Mouse (Mus musculus): ENCODE measurements around the gene Oxsm.

Gene Oxsm

DNA sequence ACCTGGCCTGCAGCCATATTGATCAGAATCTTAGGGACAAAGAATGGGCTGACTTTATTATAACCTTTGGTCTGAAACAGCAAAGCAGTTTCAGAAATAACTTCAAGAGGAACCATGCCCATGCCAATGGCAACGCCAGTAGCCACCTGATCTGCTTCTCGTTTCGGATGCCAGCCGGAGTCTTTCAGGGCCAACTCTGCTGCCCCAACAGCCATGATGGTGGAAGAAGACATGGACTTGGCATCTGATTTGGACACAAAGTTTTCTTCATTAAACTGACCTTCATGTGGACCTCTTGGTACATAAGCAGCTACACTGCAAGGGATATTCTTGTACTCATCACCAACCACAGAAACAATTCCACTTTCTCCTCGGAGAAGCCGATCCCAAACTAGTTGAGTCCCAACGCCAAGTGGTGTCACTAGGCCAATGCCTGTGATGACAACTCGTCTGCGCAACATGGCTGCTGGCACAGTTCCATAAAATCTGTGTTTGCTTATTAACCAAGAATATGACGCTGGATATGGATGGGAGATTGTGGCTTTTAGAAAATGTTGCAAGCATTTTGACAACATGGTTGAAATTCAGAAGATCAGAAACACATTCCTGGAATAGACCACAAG, 7.3 kb downstream of the Oxsm start:
- DNase-seq (ENCODE audit: low read depth) = no peak

DNA sequence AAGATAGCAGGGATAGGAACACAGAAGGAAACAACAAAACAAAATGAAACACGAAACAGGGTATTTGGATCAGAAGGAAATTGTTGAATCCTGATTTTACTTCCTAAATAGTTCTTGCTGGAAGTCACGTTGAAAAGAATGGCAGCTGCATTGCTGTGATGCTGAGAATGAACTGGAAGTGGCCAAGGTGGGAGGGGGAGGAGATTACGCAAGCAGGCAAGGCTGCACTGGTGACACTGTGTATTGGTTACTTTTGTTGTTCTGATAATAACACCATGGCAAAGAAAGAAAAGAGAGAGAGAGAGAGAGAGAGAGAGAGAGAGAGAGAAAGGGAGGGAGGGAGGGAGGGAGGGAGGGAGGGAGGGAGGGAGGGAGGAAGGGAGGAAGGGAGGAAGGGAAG, 13.1 kb downstream of the Oxsm start:
- no peak for DNase-seq (ENCODE audit: low read depth)

DNA sequence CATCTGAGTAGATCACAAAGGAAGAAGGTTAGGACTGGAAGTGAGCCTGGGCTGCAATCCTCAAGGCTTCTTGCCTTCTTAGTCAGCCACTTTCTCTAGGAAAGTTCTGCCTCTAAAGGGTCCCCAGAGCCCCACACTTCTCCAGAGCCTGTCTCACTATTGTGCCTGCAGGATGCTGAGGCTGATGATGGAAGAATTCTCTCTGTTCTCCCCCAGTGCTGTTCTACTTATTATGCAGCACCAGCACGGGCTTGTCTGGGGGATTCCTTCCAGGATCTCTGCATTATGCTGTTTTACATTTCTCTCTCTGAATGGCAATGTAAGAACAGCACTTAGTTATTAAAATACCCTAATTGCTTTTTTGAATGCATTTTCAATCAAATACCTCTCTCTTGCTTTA, 16.1 kb downstream of the Oxsm start:
- no peak for DNase-seq (ENCODE audit: low read depth)

DNA sequence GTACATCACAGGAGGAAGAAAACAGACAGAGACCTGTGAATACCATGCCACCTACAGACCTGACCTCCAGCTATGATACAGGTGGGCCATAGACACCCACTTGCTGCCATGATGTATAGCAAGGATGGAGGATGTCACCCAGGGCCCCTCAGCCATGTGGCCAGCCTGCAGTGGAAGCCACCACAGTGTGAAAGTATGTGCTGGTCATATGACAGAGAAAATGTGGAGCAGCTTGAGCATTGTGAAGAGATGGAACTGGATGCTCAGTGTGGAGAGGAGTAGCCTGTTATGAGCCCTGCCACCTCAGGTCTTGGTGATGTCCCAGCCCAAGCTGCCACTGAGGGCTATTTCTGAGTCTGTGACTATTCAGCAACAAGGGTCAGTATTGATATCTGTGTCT, 19.0 kb downstream of the Oxsm start:
- no peak for DNase-seq (ENCODE audit: low read depth)

DNA sequence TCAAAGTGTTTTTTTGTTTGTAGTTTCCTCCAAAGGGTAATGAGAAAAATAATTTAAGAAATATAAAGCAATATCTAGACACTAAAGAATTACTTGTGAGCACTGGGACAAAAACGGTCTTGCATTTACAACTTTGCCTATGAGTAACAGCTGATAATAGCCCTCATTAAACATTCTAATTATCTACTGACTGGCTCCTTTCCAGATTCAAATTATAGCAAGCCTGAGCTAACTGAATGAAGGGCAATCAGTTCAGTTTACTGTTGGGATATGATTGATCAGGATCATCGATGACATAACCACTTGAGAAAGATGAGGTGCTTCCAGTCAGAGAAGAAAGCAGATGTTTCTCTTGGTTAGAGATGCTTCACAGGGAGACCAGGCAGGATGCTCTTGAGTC, 20.2 kb downstream of the Oxsm start:
- DNase-seq (ENCODE audit: low read depth) = no peak

DNA sequence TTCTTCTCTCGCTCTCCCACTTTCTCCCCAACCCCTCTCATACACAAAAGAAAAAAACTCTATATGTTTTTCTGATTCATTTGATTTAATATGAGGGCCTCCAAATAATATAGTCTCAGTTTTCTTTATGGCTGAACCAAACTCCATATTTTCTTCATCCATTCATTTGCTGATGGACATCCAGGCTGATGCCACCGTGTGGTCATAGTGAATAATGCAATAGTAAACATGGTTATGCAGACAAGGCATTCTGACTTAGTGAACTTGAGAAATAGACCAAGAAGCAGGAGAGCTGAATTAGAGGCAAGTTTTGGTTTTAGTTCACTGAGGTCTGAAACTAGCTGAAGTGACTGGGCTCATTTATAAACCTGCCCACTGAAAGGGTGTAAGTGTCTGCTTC, 30.6 kb downstream of the Oxsm start:
- DNase-seq (ENCODE audit: low read depth) = peak; percentile 67

DNA sequence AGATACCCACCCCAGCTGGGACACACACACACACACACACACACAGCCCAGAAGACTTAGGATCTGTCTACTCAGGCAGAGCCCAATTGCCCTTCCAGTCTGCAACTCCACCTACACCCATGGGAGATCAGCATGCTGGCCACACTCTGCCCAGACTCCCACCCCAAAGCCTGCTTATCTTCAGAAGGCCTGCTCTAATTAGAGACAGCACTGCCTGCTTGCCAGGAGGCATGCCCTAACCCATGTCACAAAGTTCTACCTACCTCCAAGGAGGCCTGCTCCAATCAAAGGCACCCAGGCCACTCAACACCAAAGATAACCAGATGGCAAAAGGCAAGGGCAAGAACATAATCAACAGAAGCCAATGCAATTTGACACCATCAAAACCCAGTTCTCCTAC, 41.9 kb downstream of the Oxsm start:
- DNase-seq (ENCODE audit: low read depth) = no peak

DNA sequence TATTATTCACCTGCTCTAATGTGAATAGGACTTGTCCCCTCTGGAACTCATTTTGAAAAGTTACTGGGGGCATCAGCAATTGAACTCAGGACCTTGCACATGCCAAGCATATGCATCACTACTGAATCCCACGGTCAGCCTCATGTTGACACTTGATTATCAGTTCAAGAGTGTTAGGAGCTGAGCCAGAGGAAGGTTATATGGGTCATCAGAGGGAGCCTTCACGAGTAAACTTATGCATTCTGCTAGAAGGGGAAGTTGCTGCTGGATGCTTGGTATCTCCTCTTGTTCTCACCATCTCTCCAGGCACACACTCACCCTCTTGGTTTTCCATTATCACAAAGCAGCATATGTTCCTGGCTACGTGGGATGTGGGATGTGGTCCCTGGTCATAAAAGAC, 47.9 kb downstream of the Oxsm start:
- no peak for DNase-seq (ENCODE audit: low read depth)

DNA sequence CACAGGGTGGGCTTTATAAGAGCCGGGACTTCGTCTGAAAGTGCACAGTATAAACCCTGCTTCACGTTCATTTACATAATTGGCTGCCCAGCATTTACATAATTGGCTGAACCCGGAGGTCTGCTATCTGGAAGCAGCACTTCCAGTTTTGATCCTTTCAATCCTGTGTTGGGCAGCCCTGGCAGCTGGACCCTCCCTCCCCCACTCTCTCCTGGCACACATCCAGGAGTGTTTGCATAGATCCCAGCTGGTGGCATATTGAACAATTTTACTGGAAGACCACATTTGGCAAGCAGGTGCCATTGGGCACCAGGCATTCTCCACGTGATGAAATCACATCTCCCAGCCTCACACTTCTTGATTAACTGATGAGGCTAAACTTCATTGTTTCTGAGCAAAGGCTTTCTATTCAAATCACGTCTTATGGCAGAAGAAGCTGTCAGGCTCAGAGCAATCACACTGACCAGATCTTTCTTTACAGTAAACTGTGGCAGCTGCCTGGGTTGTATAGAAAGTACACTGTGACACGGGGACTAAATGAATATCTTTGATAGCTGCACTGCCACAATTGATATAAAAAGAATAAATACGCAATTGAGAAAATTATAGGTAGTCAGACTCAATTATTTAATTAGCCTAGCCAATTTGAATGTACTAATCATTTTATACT, 48.5 kb downstream of the Oxsm start:
- DNase-seq (ENCODE audit: low read depth) = no peak

DNA sequence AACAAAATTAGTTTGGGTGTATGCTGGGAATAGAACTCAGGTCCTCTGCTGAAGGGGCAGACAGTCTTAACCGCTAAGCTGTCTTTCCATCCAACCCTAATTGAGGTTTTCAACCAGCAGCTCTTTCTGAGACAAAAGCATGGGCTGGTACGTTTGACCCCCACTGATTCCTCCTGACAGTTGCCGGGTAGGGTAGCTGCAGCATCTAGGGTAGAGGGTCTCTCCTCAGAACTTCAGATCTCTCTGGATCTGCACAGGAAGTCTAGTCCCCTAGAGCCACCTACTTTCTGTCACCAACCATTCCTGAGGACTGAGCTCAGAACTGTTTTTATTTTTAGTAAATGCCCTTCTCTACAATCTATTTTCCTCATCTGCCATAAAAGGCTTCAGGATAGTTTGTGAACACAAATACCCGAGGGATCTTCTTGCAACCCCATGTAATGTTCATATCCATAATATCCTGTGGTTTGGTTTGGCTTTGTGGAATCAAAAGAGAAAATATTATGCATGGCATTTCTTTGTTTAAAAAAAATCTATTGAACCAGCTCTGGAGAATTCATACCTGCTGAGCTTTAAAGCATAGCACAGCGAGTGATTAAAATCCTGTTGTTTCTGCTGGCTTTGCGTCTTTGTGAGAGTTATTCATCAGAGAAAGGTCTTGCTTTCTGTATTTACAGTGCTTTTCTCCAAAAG, 49.2 kb downstream of the Oxsm start:
- DNase-seq (ENCODE audit: low read depth) = no peak

DNA sequence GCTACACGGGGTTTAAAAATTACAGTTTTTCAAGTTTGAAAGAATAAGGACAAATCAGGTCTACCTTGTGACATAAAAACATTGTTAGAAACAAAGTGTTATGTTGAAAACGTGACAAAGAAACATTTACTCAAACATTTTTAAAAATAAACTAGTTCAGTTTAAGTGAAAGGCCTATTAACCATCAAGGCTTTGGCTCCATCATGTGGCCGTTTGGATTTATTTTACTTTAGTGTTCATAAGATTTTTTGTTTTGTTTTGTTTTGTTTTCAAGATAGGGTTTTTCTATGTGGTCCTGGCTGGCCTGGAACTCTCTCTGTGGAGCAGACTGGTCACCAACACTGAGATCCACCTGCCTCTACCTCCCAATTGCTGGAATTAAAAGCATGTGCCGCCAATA, 53.1 kb downstream of the Oxsm start:
- DNase-seq (ENCODE audit: low read depth) = peak; percentile 54

DNA sequence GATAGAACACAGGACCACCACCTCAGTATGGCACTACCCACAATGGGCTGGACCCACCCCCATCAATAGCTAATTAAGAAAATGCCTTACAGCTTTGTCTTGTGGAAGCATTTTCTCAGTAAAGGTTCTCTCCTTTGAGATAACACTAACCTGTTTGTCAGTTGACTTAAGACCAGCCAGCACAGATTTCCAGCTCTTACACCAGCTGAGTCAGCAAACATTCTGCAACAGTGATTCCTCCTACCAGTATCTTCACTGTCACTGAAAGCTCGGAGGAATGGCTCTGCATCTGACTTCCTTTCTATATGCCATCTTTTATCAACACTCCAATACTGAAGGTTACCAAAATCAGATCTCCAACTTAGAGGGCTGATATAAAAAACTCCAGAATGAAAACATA, 54.1 kb downstream of the Oxsm start:
- DNase-seq (ENCODE audit: low read depth) = no peak

DNA sequence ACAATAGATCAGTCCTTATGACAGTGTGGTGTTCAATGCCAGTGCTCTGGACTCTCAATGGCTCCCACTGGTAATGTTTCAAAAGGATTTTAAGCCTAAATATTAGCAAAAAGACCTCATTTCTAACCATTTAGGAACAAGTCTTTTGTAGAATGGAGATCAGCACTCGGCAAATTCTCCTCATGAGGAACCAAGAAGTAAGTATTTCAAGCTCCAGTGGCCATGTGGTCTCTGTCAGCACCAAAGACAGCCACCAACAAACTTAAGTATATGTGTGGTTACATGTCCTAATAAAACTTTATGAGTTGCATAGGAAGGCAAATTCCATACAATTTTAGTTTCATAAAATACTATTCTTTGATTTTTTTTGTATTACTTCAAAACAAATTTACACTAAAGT, 55.5 kb downstream of the Oxsm start:
- no peak for DNase-seq (ENCODE audit: low read depth)

DNA sequence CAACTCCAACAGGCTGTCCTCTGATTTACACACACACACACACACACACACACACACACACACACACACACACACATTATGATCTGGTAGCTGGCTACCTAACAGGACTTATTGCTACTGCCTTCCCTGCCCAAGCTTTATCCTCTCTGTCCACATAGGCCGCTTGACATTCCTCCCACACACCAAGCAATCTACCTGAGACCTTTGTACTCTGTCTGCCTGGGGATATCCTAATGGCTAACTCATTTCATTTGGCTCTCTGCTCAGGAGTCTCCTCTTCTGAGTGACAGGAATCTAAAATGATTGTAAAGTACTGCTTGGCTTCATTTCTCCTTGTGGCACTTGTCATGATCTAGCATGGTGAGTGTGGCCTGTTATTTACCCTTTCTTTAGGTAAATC, 60.5 kb downstream of the Oxsm start:
- DNase-seq (ENCODE audit: low read depth) = no peak
